Mouse (Mus musculus) embryonic facial prominence, embryonic 15.5 days (tissue): ENCODE measurements around the gene Sfxn2. TPM values are rescaled to one million over a fixed set of nuclear protein-coding genes. Genes with fewer than 3 reads are reported as not detected.

Source experiments
- polyA plus RNA-seq: library from polyadenylated mRNA; unstranded; fragments of >200 nt; fragmentation: Nextera tagmentation; extraction: Ambion mirVana; gene quantifications from 2 replicates; pipeline ENCODE4 v1.2.1, GENCODE M21; 2015

The Sfxn2 gene
- polyA plus RNA-seq, 1 experiment from 2014 or later: 21.9 TPM

Other genes with a start within 250 kb of the Sfxn2 start
- gene Psd, start 246.2 kb upstream of the Sfxn2 start, polyA plus RNA-seq: 9.8 and 11.0 TPM in 2 replicates
- gene Fbxl15, start 245.2 kb upstream of the Sfxn2 start, polyA plus RNA-seq: 16.4 TPM in 2 replicates
- gene Cuedc2, start 234.7 kb upstream of the Sfxn2 start, polyA plus RNA-seq: 167 and 168 TPM in 2 replicates
- 4.3 and 4.4 TPM in 2 replicates for gene Mfsd13a, start 232.2 kb upstream of the Sfxn2 start, polyA plus RNA-seq
- gene 2310034G01Rik, start 223.1 kb upstream of the Sfxn2 start, polyA plus RNA-seq: 3.5 and 5.3 TPM in 2 replicates
- gene Actr1a, start 177.6 kb upstream of the Sfxn2 start, polyA plus RNA-seq: 149 and 153 TPM in 2 replicates
- 36.0 and 38.4 TPM in 2 replicates for gene Sufu, start 176.5 kb upstream of the Sfxn2 start, polyA plus RNA-seq
- 20.7 and 21.7 TPM in 2 replicates for gene Trim8, start 71.7 kb upstream of the Sfxn2 start, polyA plus RNA-seq
- 149 TPM in 2 replicates for gene Arl3, start 167 bp upstream of the Sfxn2 start, polyA plus RNA-seq
- 50.1 and 55.2 TPM in 2 replicates for gene Wbp1l, start 25.7 kb downstream of the Sfxn2 start, polyA plus RNA-seq
- 1.1 and 2.3 TPM in 2 replicates for gene Cyp17a1, start 99.8 kb downstream of the Sfxn2 start, polyA plus RNA-seq
- 14.9 and 16.3 TPM in 2 replicates for gene Borcs7, start 116.5 kb downstream of the Sfxn2 start, polyA plus RNA-seq
- gene As3mt, start 134.1 kb downstream of the Sfxn2 start, polyA plus RNA-seq: 25.1 TPM in 2 replicates
- 3.6 and 4.1 TPM in 2 replicates for gene Cnnm2, start 188.2 kb downstream of the Sfxn2 start, polyA plus RNA-seq